Mouse (Mus musculus) right cerebral cortex, postnatal 25 days (tissue): ENCODE data around the gene Nif3l1.

Source experiments
- DNase-seq: peaks from one replicate; pipeline ENCODE4 v3.0.0; 2022

Gene Nif3l1

GRCm38 (mm10) chr1:58458867-58459266 lies 13.9 kb downstream of the Nif3l1 start:
- DNase-seq, result no peak

- no peak for DNase-seq
Observed at GRCm38 (mm10) chr1:58460566-58460965, 15.6 kb downstream of the Nif3l1 start.

GRCm38 (mm10) chr1:58463935-58464334 lies 19.0 kb downstream of the Nif3l1 start:
- no peak for DNase-seq

- DNase-seq, result no peak
Observed at GRCm38 (mm10) chr1:58465042-58465441, 20.1 kb downstream of the Nif3l1 start.

- no peak for DNase-seq
Observed at GRCm38 (mm10) chr1:58465561-58465960, 20.6 kb downstream of the Nif3l1 start.

DNA sequence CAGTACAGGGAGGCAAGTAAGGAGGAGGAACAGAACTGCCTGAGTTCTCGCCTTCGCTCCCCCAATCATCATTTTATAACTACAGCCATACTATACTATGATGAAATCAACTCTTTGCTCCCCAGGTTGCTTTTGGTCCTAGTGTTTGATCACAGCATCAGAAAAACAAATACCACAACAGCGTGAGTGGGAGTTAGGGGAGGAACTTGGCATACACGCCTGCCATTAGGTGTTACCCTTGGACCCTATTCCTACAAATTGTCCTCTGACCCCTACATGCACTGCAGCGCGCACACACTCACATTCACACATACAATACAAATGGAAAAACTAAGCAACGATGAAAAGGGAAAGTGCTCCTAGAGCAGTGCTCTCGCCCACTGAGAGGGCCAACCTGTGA lies 30.7 kb downstream of the Nif3l1 start:
- no peak for DNase-seq

GRCm38 (mm10) chr1:58482647-58483046 lies 37.7 kb downstream of the Nif3l1 start:
- DNase-seq, result no peak

DNA sequence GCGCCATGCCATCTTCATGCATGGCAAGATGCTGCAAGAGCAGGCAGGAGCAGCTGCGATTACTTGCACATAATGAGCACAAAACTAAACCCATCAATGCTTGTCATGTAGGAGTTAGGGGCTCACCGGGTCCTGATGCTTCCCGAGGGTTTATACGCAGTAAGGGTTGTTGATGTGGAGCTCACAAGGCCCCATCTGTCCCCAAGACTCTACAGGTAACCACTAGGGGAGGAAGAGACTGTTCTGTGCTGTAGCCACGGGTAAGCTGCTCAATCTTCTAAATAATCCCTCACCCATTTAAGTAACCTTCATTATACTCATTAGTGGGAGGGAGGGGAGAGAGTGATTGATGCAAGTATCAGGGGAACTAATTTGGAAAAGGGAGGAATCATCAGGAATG lies 50.7 kb downstream of the Nif3l1 start:
- no peak for DNase-seq

- DNase-seq, result no peak
Observed at GRCm38 (mm10) chr1:58497678-58498077, 52.7 kb downstream of the Nif3l1 start.

- DNase-seq, result no peak
Observed at GRCm38 (mm10) chr1:58498758-58499157, 53.8 kb downstream of the Nif3l1 start.

- no peak for DNase-seq
Observed at GRCm38 (mm10) chr1:58503134-58503533, 58.2 kb downstream of the Nif3l1 start.

DNA sequence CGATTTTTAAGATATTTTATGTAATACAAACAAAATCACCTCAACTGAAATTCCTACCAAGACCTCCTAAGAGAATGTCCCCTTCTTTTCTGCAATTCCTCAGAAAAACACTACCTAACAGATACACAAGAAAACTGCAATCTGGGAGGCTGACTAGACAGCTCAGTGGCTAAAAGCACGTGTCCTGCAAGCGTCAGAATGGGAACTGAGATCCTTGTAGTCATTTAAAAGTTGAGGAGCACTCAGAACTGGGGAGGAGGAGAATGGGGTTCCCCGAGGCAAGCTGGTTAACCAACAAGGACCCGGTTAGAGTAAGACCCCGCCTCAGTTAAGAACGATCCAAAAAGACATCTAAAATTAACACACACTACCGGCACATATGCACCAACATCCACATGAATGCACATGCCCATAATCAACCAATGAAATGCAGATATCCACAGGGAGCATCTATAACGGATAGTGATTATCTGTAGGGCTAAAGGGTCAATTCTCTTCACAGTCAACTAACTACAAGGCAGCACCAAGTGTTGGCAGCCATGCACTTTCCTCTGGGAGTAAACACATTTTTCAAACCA lies 58.9 kb downstream of the Nif3l1 start:
- no peak for DNase-seq

- peak; percentile 94 for DNase-seq
Observed at GRCm38 (mm10) chr1:58504577-58505254, 59.8 kb downstream of the Nif3l1 start, which contains the start of gene Orc2. Orc2 (minus strand) TSS chr1:58505109.

GRCm38 (mm10) chr1:58507249-58507648 lies 62.3 kb downstream of the Nif3l1 start:
- DNase-seq, result no peak
